9 mouse cellular contexts compared by ENCODE assay signal in the genomic region with DNA sequence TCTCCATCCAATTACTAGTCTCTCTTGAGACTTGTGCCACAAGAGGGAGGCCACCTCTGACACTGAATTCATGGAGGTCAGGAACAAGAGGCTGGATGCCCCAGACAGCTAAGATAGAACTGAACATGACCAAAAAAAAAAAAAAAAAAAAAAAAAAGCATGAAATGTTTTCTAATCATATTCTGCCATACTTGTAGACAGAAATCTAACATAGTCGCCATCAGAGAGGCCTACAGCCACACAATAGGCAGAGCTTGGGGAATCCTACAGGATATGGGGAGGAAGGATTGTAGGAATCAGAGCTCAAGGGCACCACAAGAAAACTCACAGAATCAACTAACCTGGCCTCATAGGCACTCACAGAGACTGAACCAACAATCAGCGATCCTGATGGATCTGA. TPM values are rescaled to one million over a fixed set of nuclear protein-coding genes. Genes with fewer than 3 reads are reported as not detected.
DNase-seq lines count a peak whose midpoint lies in the region; ATAC-seq and TF ChIP-seq lines count a peak whose summit lies in the region.
"Had no signal": no experiment of that assay in that cellular context is flagged by ENCODE, and none has a peak within 500 bp of the region (broad histone marks: within the 10 kb centered on the region; RNA-seq: fewer than 3 reads in every experiment).

No protein-coding gene starts in this region.

- no peaks in the 10 kb centered on the region for H3K27me3 ChIP-seq in heart, embryonic 10.5 days (ENCODE audit: insufficient read depth, poor library complexity, severe bottlenecking)
- H3K27me3 ChIP-seq in lung, postnatal 0 days (replicated peaks; ENCODE audit: insufficient read depth, low read length) = no peaks in the 10 kb centered on the region
- no peaks in the 10 kb centered on the region for H3K27me3 ChIP-seq in intestine, embryonic 16.5 days (replicated peaks; ENCODE audit: control insufficient read depth, insufficient read depth, low read length)
- no peaks in the 10 kb centered on the region for H3K27me3 ChIP-seq in stomach, embryonic 14.5 days (ENCODE audit: control insufficient read depth, insufficient read depth, low read length)

- peaks cover 9% of the 10 kb centered on the region for H3K36me3 ChIP-seq in heart, embryonic 10.5 days
- H3K36me3 ChIP-seq in lung, postnatal 0 days (ENCODE audit: insufficient read depth, low read length) = 0 out of 2 replicates have a peak, but pooled peaks cover 4% of the 10 kb centered on the region
- peaks cover 5% of the 10 kb centered on the region for H3K36me3 ChIP-seq in intestine, embryonic 16.5 days (ENCODE audit: control insufficient read depth, insufficient read depth, low read length)
- no peaks in the 10 kb centered on the region for H3K36me3 ChIP-seq in stomach, embryonic 14.5 days (ENCODE audit: control insufficient read depth, insufficient read depth, low read length)

- H3K4me1 ChIP-seq in heart, embryonic 10.5 days = peaks cover 4% of the 10 kb centered on the region; the same call in 1 of the 2 replicates
- H3K4me1 ChIP-seq in lung, postnatal 0 days (ENCODE audit: insufficient read depth, low read depth, low read length) = 0 out of 2 replicates have a peak, but pooled peaks cover 3% of the 10 kb centered on the region
- peaks cover 8% of the 10 kb centered on the region; the same call in 1 of the 2 replicates for H3K4me1 ChIP-seq in intestine, embryonic 16.5 days (ENCODE audit: control insufficient read depth, insufficient read depth, low read length)
- no peaks in the 10 kb centered on the region for H3K4me1 ChIP-seq in stomach, embryonic 14.5 days (ENCODE audit: control insufficient read depth, insufficient read depth, low read length)

- WGBS in heart, embryonic 10.5 days = 44% methylated on average over 2 of the region's 2 CpGs
- 44% methylated on average over 2 of the region's 2 CpGs for WGBS in lung, postnatal 0 days
- 56% methylated on average over 2 of the region's 2 CpGs for whole genome bisulfite sequencing in intestine, embryonic 16.5 days
- 45% methylated on average over 2 of the region's 2 CpGs for WGBS in stomach, embryonic 14.5 days

- peak overlapping the region; percentile 81 for H3K4me2 ChIP-seq in lung, postnatal 0 days (replicated peaks; ENCODE audit: low read depth, low read length)
- H3K4me2 ChIP-seq in intestine, embryonic 16.5 days (ENCODE audit: low read depth, low read length) = peak overlapping the region; percentile 82
- H3K4me2 ChIP-seq in stomach, embryonic 14.5 days (replicated peaks; ENCODE audit: low read depth, low read length) = peak overlapping the region; percentile 67

- peak overlapping the region; percentile 87 for H3K27ac ChIP-seq in heart, embryonic 10.5 days
- H3K27ac ChIP-seq in lung, postnatal 0 days (ENCODE audit: low read length) = peak overlapping the region; percentile 92
- H3K27ac ChIP-seq in intestine, embryonic 16.5 days (ENCODE audit: low read length) = peak overlapping the region; percentile 90
- H3K27ac ChIP-seq in stomach, embryonic 14.5 days (ENCODE audit: low read length) = no peak overlapping the region; the same call in 1 of the 2 replicates

- no peaks in the 10 kb centered on the region for H3K9me3 ChIP-seq in heart, embryonic 10.5 days
- no peaks in the 10 kb centered on the region for H3K9me3 ChIP-seq in lung, postnatal 0 days (ENCODE audit: low read length)
- H3K9me3 ChIP-seq in intestine, embryonic 16.5 days (ENCODE audit: control insufficient read depth, low read length) = peaks cover 5% of the 10 kb centered on the region; the same call in 1 of the 2 replicates
- H3K9me3 ChIP-seq in stomach, embryonic 14.5 days (ENCODE audit: control insufficient read depth, low read depth, low read length) = no peaks in the 10 kb centered on the region

- no peak overlapping the region for H3K9ac ChIP-seq in lung, postnatal 0 days (replicated peaks; ENCODE audit: low read depth)
- peak overlapping the region; percentile 74 for H3K9ac ChIP-seq in intestine, embryonic 16.5 days (ENCODE audit: low read depth, low read length)
- no peak overlapping the region for H3K9ac ChIP-seq in stomach, embryonic 14.5 days (replicated peaks; ENCODE audit: low read depth, low read length)

- H3K4me3 ChIP-seq in heart, embryonic 10.5 days = peak overlapping the region; percentile 84
- H3K4me3 ChIP-seq in lung, postnatal 0 days (ENCODE audit: low read depth, low read length) = no peak overlapping the region
- H3K4me3 ChIP-seq in intestine, embryonic 16.5 days (ENCODE audit: low read length) = no peak overlapping the region
- peak overlapping the region; percentile 64; the same call in 1 of the 2 replicates for H3K4me3 ChIP-seq in stomach, embryonic 14.5 days (ENCODE audit: low read depth, low read length)

- ATAC-seq in lung, postnatal 0 days = no peak; the same call in 1 of the 2 replicates
- peak; percentile 41 for ATAC-seq in intestine, embryonic 16.5 days
- no peak for ATAC-seq in stomach, embryonic 14.5 days (ENCODE audit: insufficient number of reproducible peaks, insufficient read depth, low FRiP score, low read depth)

- TF ChIP-seq CTCF in lung, postnatal 0 days (IDR thresholded peaks at IDR 0.05) = no peak

- DNase-seq in heart, embryonic 10.5 days (ENCODE audit: low spot score) = no peak
- DNase-seq in heart, adult 18-20 months = no peak
- DNase-seq in lung, postnatal 0 days (ENCODE audit: low spot score) = peak; percentile 11
- no peak for DNase-seq in lung, postnatal 14 days
- no peak for DNase-seq in layer of hippocampus, adult 9-11 months
- DNase-seq in left cerebral cortex, postnatal 4 days = no peak
- DNase-seq: right cerebral cortex, adult 18-20 months had no signal

- intact Hi-C loops in left cerebral cortex, postnatal 4 days (cut with DNase I) = no loop called here

- no peak for TF ChIP-seq EP300 in lung, postnatal 0 days (IDR thresholded peaks at IDR 0.05)

RNA-seq across cellular contexts. Expression of gene Casp8, which starts 0.5 kb away (rescaled TPM):
- 24.5 and 25.0 TPM in 2 replicates for polyA plus RNA-seq in heart, embryonic 10.5 days (2016; fragmentation: Nextera tagmentation; extraction: Ambion mirVana)
- 1 to 10 TPM; 6.4 to 8.0 TPM for total RNA-seq in heart, adult 18-20 months (2021)
- 33.4 and 41.8 TPM in 2 replicates for polyA plus RNA-seq in lung, postnatal 0 days (2015; fragmentation: Nextera tagmentation; extraction: Ambion mirVana)
- polyA plus RNA-seq in intestine, embryonic 16.5 days (2015; fragmentation: Nextera tagmentation; extraction: Ambion mirVana) = 54.3 and 56.4 TPM in 2 replicates
- polyA plus RNA-seq in stomach, embryonic 14.5 days (2014; fragmentation: Nextera tagmentation; extraction: Ambion mirVana) = 40.3 and 42.2 TPM in 2 replicates
- 1 to 10 TPM; 4.6 to 5.6 TPM for total RNA-seq in left cerebral cortex, postnatal 4 days (2021)

Comparison
In these comparisons a context has a peak if more than half of its experiments do, and no peak if none do; other contexts are left out.
1. H3K4me3 ChIP-seq: peak in heart, embryonic 10.5 days (single experiment) and stomach, embryonic 14.5 days (single experiment); none in lung, postnatal 0 days (single experiment) and intestine, embryonic 16.5 days (single experiment).
2. Peak in every context shown above with its lines, with median percentiles within 50 percentile points of each other: H3K4me2 ChIP-seq.